Comparison of ENCODE assay signal across 9 mouse cellular contexts in genomic region chr4:134919733-134920540, GRCm38 (mm10). TPM values are rescaled to one million over a fixed set of nuclear protein-coding genes. Genes with fewer than 3 reads are reported as not detected.
DNase-seq lines count a peak whose midpoint lies in the region; ATAC-seq and TF ChIP-seq lines count a peak whose summit lies in the region.
"Had no signal": no experiment of that assay in that cellular context is flagged by ENCODE, and none has a peak within 500 bp of the region (broad histone marks: within the 10 kb centered on the region; RNA-seq: fewer than 3 reads in every experiment).

No protein-coding gene starts in this region.

- intact Hi-C loops in gastrocnemius, postnatal 36 days (cut with DNase I): loop anchor here (5.0 kb wide), 1 partner anchor 68 kb away; the partner anchor contains the start of gene Maco1

- H3K9me3 ChIP-seq in midbrain, postnatal 0 days (ENCODE audit: low read length): no peaks in the 10 kb centered on the region
- H3K9me3 ChIP-seq in midbrain, embryonic 11.5 days (ENCODE audit: control insufficient read depth, low read length): no peaks in the 10 kb centered on the region
- H3K9me3 ChIP-seq in liver, embryonic 15.5 days (replicated peaks): no peaks in the 10 kb centered on the region

- DNase-seq in midbrain, postnatal 0 days (ENCODE audit: low spot score): peak; percentile 34
- DNase-seq in midbrain, embryonic 11.5 days (ENCODE audit: low spot score, missing footprints): no peak
- DNase-seq in thymus, postnatal 25 days: peak; percentile 48
- no peak for DNase-seq in Muller cell, postnatal 12 days (ENCODE audit: inconsistent ontology term)
- no peak for DNase-seq in frontal cortex, postnatal 36 days (ENCODE audit: low spot score in 2 of 2)
- DNase-seq in gastrocnemius, postnatal 36 days: no peak
- DNase-seq: cerebellum, postnatal 25 days had no signal

- H3K4me3 ChIP-seq in midbrain, postnatal 0 days (ENCODE audit: low read depth, low read length): no peak overlapping the region
- H3K4me3 ChIP-seq in midbrain, embryonic 11.5 days (ENCODE audit: low read depth, low read length): no peak overlapping the region
- H3K4me3 ChIP-seq in liver, embryonic 15.5 days (replicated peaks): 0 out of 2 replicates have a peak overlapping the region, but pooled peaks have one; percentile 1

- TF ChIP-seq CTCF in midbrain, postnatal 0 days (IDR thresholded peaks at IDR 0.05): no peak

- no peaks in the 10 kb centered on the region for H3K27me3 ChIP-seq in midbrain, postnatal 0 days (ENCODE audit: insufficient read depth, low read length)
- H3K27me3 ChIP-seq in midbrain, embryonic 11.5 days (ENCODE audit: control insufficient read depth, insufficient read depth, low read length): no peaks in the 10 kb centered on the region
- H3K27me3 ChIP-seq in liver, embryonic 15.5 days: no peaks in the 10 kb centered on the region

- no peak overlapping the region for H3K9ac ChIP-seq in midbrain, postnatal 0 days (replicated peaks; ENCODE audit: low read length, poor library complexity, severe bottlenecking)
- H3K9ac ChIP-seq in midbrain, embryonic 11.5 days (ENCODE audit: low read length): no peak overlapping the region
- no peak overlapping the region for H3K9ac ChIP-seq in liver, embryonic 15.5 days

- no peak overlapping the region for H3K27ac ChIP-seq in midbrain, postnatal 0 days (ENCODE audit: low read depth, low read length)
- no peak overlapping the region for H3K27ac ChIP-seq in midbrain, embryonic 11.5 days (ENCODE audit: low read depth, low read length)
- H3K27ac ChIP-seq in liver, embryonic 15.5 days (replicated peaks): peak overlapping the region; percentile 70

- no peak overlapping the region for H3K4me2 ChIP-seq in midbrain, postnatal 0 days (ENCODE audit: low read depth, low read length, poor library complexity, severe bottlenecking)
- no peak overlapping the region for H3K4me2 ChIP-seq in midbrain, embryonic 11.5 days
- H3K4me2 ChIP-seq in liver, embryonic 15.5 days: peak overlapping the region; percentile 35

- no peaks in the 10 kb centered on the region for H3K4me1 ChIP-seq in midbrain, postnatal 0 days (ENCODE audit: insufficient read depth, low read length)
- H3K4me1 ChIP-seq in midbrain, embryonic 11.5 days (ENCODE audit: control insufficient read depth, insufficient read depth, low read length): peaks cover 6% of the 10 kb centered on the region
- H3K4me1 ChIP-seq in liver, embryonic 15.5 days (replicated peaks): peaks cover 73% of the 10 kb centered on the region

- no peak for ATAC-seq in midbrain, postnatal 0 days (ENCODE audit: low FRiP score)
- ATAC-seq in midbrain, embryonic 11.5 days (ENCODE audit: low FRiP score): no peak
- peak; percentile 6 for ATAC-seq in activated CD4-positive, CD25-positive, alpha-beta regulatory T cell, adult 4 months
- ATAC-seq in liver, embryonic 15.5 days (ENCODE audit: insufficient read depth): no peak

- WGBS in midbrain, postnatal 0 days: 40% methylated on average over 12 of the region's 12 CpGs
- 48% methylated on average over 12 of the region's 12 CpGs for WGBS in midbrain, embryonic 11.5 days
- 17% methylated on average over 12 of the region's 12 CpGs for WGBS in liver, embryonic 15.5 days (ENCODE audit: insufficient replicate concordance)

- H3K36me3 ChIP-seq in midbrain, postnatal 0 days (ENCODE audit: insufficient read depth, low read length): no peaks in the 10 kb centered on the region
- H3K36me3 ChIP-seq in midbrain, embryonic 11.5 days (ENCODE audit: control insufficient read depth, insufficient read depth, low read length): no peaks in the 10 kb centered on the region
- peaks cover 6% of the 10 kb centered on the region for H3K36me3 ChIP-seq in liver, embryonic 15.5 days (replicated peaks)

RNA-seq across cellular contexts. Expression of gene Rsrp1, which starts 3.5 kb away (rescaled TPM):
- total RNA-seq in midbrain, postnatal 0 days (2014; rRNA removed): 109 and 115 TPM in 2 replicates
- polyA plus RNA-seq in midbrain, postnatal 0 days (2015; fragmentation: Nextera tagmentation; extraction: Ambion mirVana): 319 and 323 TPM in 2 replicates
- 352 and 403 TPM in 2 replicates for polyA plus RNA-seq in midbrain, embryonic 11.5 days (2014; fragmentation: Nextera tagmentation; extraction: Ambion mirVana)
- polyA plus RNA-seq in activated CD4-positive, CD25-positive, alpha-beta regulatory T cell, adult 4 months (2017; shearing (Covaris generic)): 100 to 1,000 TPM; 271 to 367 TPM
- polyA plus RNA-seq in liver, embryonic 15.5 days (2015; fragmentation: Nextera tagmentation; extraction: Ambion mirVana): 280 and 309 TPM in 2 replicates
- total RNA-seq in gastrocnemius, postnatal 36 days (2021): 100 to 1,000 TPM; 146 to 182 TPM

RNA-seq across cellular contexts. Expression of gene Tmem50a, which starts 5.1 kb away (rescaled TPM):
- 165 and 206 TPM in 2 replicates for total RNA-seq in midbrain, postnatal 0 days (2014; rRNA removed)
- 251 and 262 TPM in 2 replicates for polyA plus RNA-seq in midbrain, postnatal 0 days (2015; fragmentation: Nextera tagmentation; extraction: Ambion mirVana)
- 156 TPM in 2 replicates for polyA plus RNA-seq in midbrain, embryonic 11.5 days (2014; fragmentation: Nextera tagmentation; extraction: Ambion mirVana)
- polyA plus RNA-seq in activated CD4-positive, CD25-positive, alpha-beta regulatory T cell, adult 4 months (2017; shearing (Covaris generic)): 100 to 1,000 TPM; 555 to 571 TPM
- 70.6 and 79.4 TPM in 2 replicates for polyA plus RNA-seq in liver, embryonic 15.5 days (2015; fragmentation: Nextera tagmentation; extraction: Ambion mirVana)
- 10 to 100 TPM; 28.0 to 28.9 TPM for total RNA-seq in gastrocnemius, postnatal 36 days (2021)

RNA-seq across cellular contexts. Expression of gene Syf2, which starts 10.8 kb away (rescaled TPM):
- 39.8 and 45.3 TPM in 2 replicates for total RNA-seq in midbrain, postnatal 0 days (2014; rRNA removed)
- 69.4 and 70.7 TPM in 2 replicates for polyA plus RNA-seq in midbrain, postnatal 0 days (2015; fragmentation: Nextera tagmentation; extraction: Ambion mirVana)
- polyA plus RNA-seq in midbrain, embryonic 11.5 days (2014; fragmentation: Nextera tagmentation; extraction: Ambion mirVana): 76.7 and 79.4 TPM in 2 replicates
- 100 to 1,000 TPM; 188 to 213 TPM for polyA plus RNA-seq in activated CD4-positive, CD25-positive, alpha-beta regulatory T cell, adult 4 months (2017; shearing (Covaris generic))
- polyA plus RNA-seq in liver, embryonic 15.5 days (2015; fragmentation: Nextera tagmentation; extraction: Ambion mirVana): 46.4 and 50.2 TPM in 2 replicates
- total RNA-seq in gastrocnemius, postnatal 36 days (2021): 10 to 100 TPM; 31.4 to 39.2 TPM

RNA-seq across cellular contexts. Expression of gene Rhd, which starts 55.6 kb away (rescaled TPM):
- 1.4 and 1.5 TPM in 2 replicates for total RNA-seq in midbrain, postnatal 0 days (2014; rRNA removed)
- 0.98 and 1.5 TPM in 2 replicates for polyA plus RNA-seq in midbrain, postnatal 0 days (2015; fragmentation: Nextera tagmentation; extraction: Ambion mirVana)
- 19.2 and 21.3 TPM in 2 replicates for polyA plus RNA-seq in midbrain, embryonic 11.5 days (2014; fragmentation: Nextera tagmentation; extraction: Ambion mirVana)
- polyA plus RNA-seq in activated CD4-positive, CD25-positive, alpha-beta regulatory T cell, adult 4 months (2017; shearing (Covaris generic)): 1 to 10 TPM in 1 of 2 experiments, not detected in 1; 4.8 TPM
- polyA plus RNA-seq in liver, embryonic 15.5 days (2015; fragmentation: Nextera tagmentation; extraction: Ambion mirVana): 587 and 603 TPM in 2 replicates
- total RNA-seq in gastrocnemius, postnatal 36 days (2021): not detected

Comparison
In these comparisons a context has a peak if more than half of its experiments do, and no peak if none do; other contexts are left out.
1. DNase-seq: peak in midbrain, postnatal 0 days (single experiment) and thymus, postnatal 25 days (single experiment); none in midbrain, embryonic 11.5 days (single experiment), Muller cell, postnatal 12 days (single experiment), frontal cortex, postnatal 36 days (0 of 2) and gastrocnemius, postnatal 36 days (0 of 2).